Mouse (Mus musculus): ENCODE data around the gene Stac3. TPM values are rescaled to one million over a fixed set of nuclear protein-coding genes. Genes with fewer than 3 reads are reported as not detected.

Gene Stac3
- polyA plus RNA-seq, 1 experiment from 2014 or later = 0.32 TPM

DNA sequence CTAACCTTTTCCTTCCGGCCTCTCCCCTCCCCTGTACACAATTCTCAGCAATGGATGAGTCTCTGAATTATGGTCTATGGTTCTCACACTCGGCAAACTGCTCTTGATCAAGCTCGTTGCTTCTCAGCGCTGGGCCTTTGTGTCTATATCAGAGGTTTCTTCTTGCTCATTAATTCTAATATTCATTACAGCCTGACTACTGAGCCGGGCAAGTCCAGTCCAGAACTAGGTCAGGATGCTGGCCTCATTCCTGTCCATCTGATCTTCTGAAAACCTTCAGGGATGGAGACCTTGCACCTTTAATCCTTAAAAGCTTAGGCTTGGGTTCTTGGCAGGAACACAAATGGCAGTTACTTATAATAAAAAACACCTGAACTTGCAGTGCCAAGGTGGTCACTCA is 2.0 kb upstream of the Stac3 start:
- Histone ChIP-seq H3K4me2 (ENCODE audit: low read length) (no peak overlapping the region), H3K9me3 (ENCODE audit: control insufficient read depth, low read length) (no peaks in the 10 kb centered on the region), H3K36me3 (ENCODE audit: control insufficient read depth, insufficient read depth, low read length) (peaks cover 60% of the 10 kb centered on the region), H3K4me3 (replicated peaks; ENCODE audit: low read depth, low read length) (no peak overlapping the region), H3K27ac (replicated peaks; ENCODE audit: low read depth, low read length) (no peak overlapping the region), H3K9ac (replicated peaks; ENCODE audit: low read length) (no peak overlapping the region), H3K4me1 (ENCODE audit: control insufficient read depth, insufficient read depth, low read length) (no peaks in the 10 kb centered on the region), H3K27me3 (ENCODE audit: control insufficient read depth, insufficient read depth, low read length) (no peaks in the 10 kb centered on the region)
- 87% methylated on average over 5 of the region's 5 CpGs for WGBS
- no peak for DNase-seq
- no peak for ATAC-seq (ENCODE audit: low FRiP score, low TSS enrichment)

DNA sequence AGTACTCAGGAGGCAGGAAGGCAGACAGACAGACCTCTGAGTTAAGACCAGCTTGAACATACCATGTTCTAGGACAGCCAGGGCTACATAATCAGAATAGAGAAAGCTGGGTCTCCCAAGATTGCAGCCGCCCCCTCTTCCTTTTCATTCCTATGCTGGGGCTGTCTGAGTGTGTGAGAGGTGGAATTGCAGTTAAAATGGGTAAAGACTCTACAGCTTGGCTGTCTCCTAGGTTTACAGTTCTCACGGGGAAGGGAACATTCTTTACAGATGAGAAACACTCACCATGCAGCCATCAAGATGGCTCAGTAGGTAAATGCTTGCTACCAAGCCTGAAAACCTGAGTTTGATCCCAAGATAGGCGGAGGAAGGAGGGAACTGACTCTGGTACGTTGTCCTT is 1.4 kb upstream of the Stac3 start:
- no peaks in the 10 kb centered on the region for H3K4me1 ChIP-seq (ENCODE audit: control insufficient read depth, insufficient read depth, low read length)
- no peak overlapping the region for H3K27ac ChIP-seq (replicated peaks; ENCODE audit: low read depth, low read length)
- no peaks in the 10 kb centered on the region for H3K27me3 ChIP-seq (ENCODE audit: control insufficient read depth, insufficient read depth, low read length)
- ATAC-seq (ENCODE audit: low FRiP score, low TSS enrichment) = no peak
- 93% methylated on average over 4 of the region's 4 CpGs for WGBS
- H3K9me3 ChIP-seq (ENCODE audit: control insufficient read depth, low read length) = no peaks in the 10 kb centered on the region
- H3K4me2 ChIP-seq (ENCODE audit: low read length) = no peak overlapping the region
- peaks cover 55% of the 10 kb centered on the region for H3K36me3 ChIP-seq (ENCODE audit: control insufficient read depth, insufficient read depth, low read length)
- no peak overlapping the region for H3K9ac ChIP-seq (replicated peaks; ENCODE audit: low read length)
- no peak overlapping the region for H3K4me3 ChIP-seq (replicated peaks; ENCODE audit: low read depth, low read length)
- DNase-seq = no peak

DNA sequence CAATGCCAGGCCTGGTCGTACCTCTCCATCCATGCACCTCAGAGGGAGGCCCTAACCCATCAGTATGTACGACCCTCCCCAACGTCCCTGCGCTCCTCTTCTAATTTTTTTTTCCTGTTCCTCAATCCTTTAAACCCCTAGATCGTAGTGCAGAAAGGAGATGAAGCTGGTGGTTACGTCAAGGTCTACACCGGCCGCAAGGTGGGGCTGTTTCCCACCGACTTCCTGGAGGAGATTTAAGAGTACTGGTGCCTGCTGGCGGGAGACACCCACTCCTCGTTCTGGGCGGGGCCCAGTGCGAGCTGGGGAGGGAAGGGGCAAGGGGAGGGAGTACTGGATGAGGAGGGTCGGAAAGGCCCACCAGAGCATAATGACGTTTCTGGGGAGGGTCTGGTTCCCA is 6.8 kb downstream of the Stac3 start:
- no peak; the same call in 1 of the 2 replicates for ATAC-seq (ENCODE audit: low FRiP score, low TSS enrichment)
- Histone ChIP-seq H3K27me3 (ENCODE audit: control insufficient read depth, insufficient read depth, low read length) (peaks cover 9% of the 10 kb centered on the region), H3K4me3 (replicated peaks; ENCODE audit: low read depth, low read length) (no peak overlapping the region), H3K36me3 (ENCODE audit: control insufficient read depth, insufficient read depth, low read length) (0 out of 2 replicates have a peak, but pooled peaks cover 4% of the 10 kb centered on the region), H3K27ac (replicated peaks; ENCODE audit: low read depth, low read length) (no peak overlapping the region; the same call in 1 of the 2 replicates), H3K4me1 (ENCODE audit: control insufficient read depth, insufficient read depth, low read length) (peaks cover 44% of the 10 kb centered on the region), H3K9ac (replicated peaks; ENCODE audit: low read length) (no peak overlapping the region), H3K9me3 (ENCODE audit: control insufficient read depth, low read length) (no peaks in the 10 kb centered on the region), H3K4me2 (ENCODE audit: low read length) (peak overlapping the region; percentile 89)
- 4% methylated on average over 15 of the region's 15 CpGs for WGBS
- DNase-seq = peak; percentile 85

DNA sequence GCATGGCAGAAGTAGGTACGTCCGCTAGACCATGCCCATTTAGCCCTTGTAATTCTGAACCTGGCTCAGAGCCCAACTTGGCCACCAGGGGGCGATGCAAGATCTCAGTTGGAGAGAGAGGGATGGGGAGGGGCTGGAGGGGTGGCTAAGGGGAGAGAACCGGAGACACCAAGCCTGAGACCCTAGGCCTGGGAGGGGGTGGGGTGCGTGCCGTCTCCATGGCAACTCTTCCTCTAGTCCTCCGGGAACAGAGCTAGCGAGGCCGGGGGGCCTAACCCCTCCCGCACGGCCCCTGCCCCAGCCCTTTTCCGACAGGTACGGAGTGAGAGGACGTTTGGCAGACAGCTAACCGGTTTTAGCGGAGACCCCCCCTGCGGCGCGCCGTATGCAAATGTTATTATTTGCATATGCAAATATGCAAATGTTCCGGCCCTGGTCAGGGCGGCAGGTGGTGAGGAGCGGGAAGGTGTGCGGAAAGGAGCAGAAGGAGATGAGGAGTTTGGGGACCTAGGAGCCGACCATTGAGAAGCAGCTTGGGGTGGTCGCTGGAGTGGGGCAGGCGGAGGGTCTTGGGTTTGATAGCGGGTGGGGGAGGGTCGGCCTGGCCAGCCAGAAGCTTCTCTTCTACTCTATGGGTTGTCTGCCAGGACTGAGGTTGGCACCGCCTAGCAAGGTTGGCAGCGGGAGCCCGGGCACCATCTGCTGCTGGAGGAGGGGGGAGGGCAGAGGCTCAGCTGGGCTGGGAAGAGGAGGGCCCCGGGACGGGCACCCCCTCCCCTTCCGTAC is 7.8 kb downstream of the Stac3 start:
- H3K27ac ChIP-seq (replicated peaks; ENCODE audit: low read depth, low read length) = peak overlapping the region; percentile 99
- DNase-seq = peak; percentile 98
- H3K9ac ChIP-seq (replicated peaks; ENCODE audit: low read length) = peak overlapping the region; percentile 37; the same call in 1 of the 2 replicates
- H3K36me3 ChIP-seq (ENCODE audit: control insufficient read depth, insufficient read depth, low read length) = 0 out of 2 replicates have a peak, but pooled peaks cover 4% of the 10 kb centered on the region
- H3K27me3 ChIP-seq (ENCODE audit: control insufficient read depth, insufficient read depth, low read length) = peaks cover 9% of the 10 kb centered on the region
- H3K4me1 ChIP-seq (ENCODE audit: control insufficient read depth, insufficient read depth, low read length) = peaks cover 54% of the 10 kb centered on the region
- ATAC-seq (ENCODE audit: low FRiP score, low TSS enrichment) = peak; percentile 75
- WGBS = under 1% methylated on average over 35 of the region's 35 CpGs
- peak overlapping the region; percentile 89 for H3K4me2 ChIP-seq (ENCODE audit: low read length)
- H3K9me3 ChIP-seq (ENCODE audit: control insufficient read depth, low read length) = no peaks in the 10 kb centered on the region
- H3K4me3 ChIP-seq (replicated peaks; ENCODE audit: low read depth, low read length) = peak overlapping the region; percentile 38

DNA sequence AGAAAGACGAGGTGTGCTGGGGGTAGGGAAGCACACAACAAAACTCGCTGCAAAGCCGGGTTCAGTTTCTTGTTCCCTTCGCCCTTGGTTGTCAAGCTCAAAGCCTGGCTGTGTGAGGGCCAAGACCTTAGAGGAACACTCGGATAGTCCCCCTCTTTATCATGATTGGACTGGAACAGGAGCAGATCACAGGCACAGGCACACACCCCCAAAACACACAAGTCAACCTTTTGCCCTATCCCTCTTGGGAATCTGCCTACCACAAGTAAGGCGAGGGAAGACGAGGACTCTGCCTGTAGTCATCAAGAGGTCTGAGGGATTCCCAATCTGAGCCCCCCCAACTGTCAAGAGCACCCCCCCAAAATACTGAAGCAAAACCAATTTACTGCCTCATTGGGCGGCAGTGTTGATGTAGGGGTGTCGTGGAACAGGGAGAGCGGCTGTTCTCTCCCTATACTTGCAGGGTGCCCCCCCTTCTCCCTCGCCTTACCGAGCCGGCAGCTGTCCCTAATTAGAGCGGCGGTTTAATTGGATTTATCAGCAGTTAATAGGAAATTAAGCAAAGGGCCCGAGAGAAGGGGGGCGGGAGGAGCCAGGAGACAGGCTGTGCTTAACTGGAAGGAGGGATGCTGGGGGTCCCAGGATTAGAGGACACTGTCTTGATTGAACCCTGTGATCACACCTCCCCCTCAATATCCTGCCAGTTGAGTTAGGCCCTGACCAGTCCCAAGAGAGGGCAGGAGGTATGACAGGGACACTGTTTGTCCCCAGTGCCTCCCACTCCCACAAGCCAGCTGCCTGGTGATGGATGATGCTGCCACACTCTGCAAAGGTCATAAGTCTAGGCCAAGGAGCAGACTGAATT is 8.6 kb downstream of the Stac3 start:
- 4% methylated on average over 17 of the region's 17 CpGs for WGBS
- H3K4me2 ChIP-seq (ENCODE audit: low read length) = peak overlapping the region; percentile 89
- ATAC-seq (ENCODE audit: low FRiP score, low TSS enrichment) (no peak; the same call in 1 of the 2 replicates), DNase-seq (peak; percentile 76)
- H3K9ac ChIP-seq (replicated peaks; ENCODE audit: low read length) = peak overlapping the region; percentile 37; the same call in 1 of the 2 replicates
- H3K27me3 ChIP-seq (ENCODE audit: control insufficient read depth, insufficient read depth, low read length) = peaks cover 14% of the 10 kb centered on the region
- H3K4me1 ChIP-seq (ENCODE audit: control insufficient read depth, insufficient read depth, low read length) = peaks cover 61% of the 10 kb centered on the region
- peak overlapping the region; percentile 99 for H3K27ac ChIP-seq (replicated peaks; ENCODE audit: low read depth, low read length)
- no peaks in the 10 kb centered on the region for H3K9me3 ChIP-seq (ENCODE audit: control insufficient read depth, low read length)
- 0 out of 2 replicates have a peak, but pooled peaks cover 4% of the 10 kb centered on the region for H3K36me3 ChIP-seq (ENCODE audit: control insufficient read depth, insufficient read depth, low read length)
- H3K4me3 ChIP-seq (replicated peaks; ENCODE audit: low read depth, low read length) = peak overlapping the region; percentile 38

DNA sequence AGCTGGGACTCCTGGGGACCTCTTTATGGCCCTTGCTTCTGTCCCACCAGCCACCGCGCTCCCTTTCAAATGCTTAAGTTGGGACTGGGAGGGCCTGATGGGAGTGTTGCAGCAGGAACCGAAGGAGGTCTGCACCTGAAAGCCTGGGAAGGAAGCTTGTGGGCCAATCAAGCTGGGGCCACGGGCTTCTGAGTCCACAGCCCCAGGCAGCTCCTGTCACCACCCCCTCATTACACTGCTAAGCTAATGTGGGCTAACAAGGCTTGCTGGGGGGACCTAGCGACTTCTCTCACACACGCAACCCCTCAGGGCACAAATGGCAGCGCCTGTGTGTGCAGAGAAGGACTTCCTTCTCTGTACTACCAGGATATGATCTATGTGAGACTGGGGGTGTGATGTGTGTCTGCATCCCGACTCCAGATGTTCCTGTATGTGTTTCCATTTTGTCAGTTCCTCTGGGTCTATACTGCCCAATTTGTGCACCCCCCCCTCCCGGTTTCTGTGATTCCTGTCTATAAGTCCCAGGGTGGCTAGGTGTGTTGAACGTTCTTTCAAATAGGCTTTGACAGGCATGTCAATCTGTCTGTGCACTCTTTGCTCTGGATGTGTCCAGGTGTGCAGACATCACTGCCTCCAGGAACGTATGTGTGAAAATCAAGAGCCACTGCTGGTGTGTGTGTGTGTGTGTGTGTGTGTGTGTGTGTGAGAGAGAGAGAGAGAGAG is 9.6 kb downstream of the Stac3 start:
- Histone ChIP-seq H3K4me1 (ENCODE audit: control insufficient read depth, insufficient read depth, low read length) (peaks cover 70% of the 10 kb centered on the region), H3K9ac (replicated peaks; ENCODE audit: low read length) (peak overlapping the region; percentile 86), H3K27me3 (ENCODE audit: control insufficient read depth, insufficient read depth, low read length) (peaks cover 14% of the 10 kb centered on the region), H3K4me3 (replicated peaks; ENCODE audit: low read depth, low read length) (peak overlapping the region; percentile 41), H3K36me3 (ENCODE audit: control insufficient read depth, insufficient read depth, low read length) (0 out of 2 replicates have a peak, but pooled peaks cover 4% of the 10 kb centered on the region), H3K4me2 (ENCODE audit: low read length) (peak overlapping the region; percentile 89), H3K27ac (replicated peaks; ENCODE audit: low read depth, low read length) (peak overlapping the region; percentile 99), H3K9me3 (ENCODE audit: control insufficient read depth, low read length) (no peaks in the 10 kb centered on the region)
- DNase-seq = peak; percentile 73
- 7% methylated on average over 11 of the region's 11 CpGs for WGBS
- ATAC-seq (ENCODE audit: low FRiP score, low TSS enrichment) = no peak

DNA sequence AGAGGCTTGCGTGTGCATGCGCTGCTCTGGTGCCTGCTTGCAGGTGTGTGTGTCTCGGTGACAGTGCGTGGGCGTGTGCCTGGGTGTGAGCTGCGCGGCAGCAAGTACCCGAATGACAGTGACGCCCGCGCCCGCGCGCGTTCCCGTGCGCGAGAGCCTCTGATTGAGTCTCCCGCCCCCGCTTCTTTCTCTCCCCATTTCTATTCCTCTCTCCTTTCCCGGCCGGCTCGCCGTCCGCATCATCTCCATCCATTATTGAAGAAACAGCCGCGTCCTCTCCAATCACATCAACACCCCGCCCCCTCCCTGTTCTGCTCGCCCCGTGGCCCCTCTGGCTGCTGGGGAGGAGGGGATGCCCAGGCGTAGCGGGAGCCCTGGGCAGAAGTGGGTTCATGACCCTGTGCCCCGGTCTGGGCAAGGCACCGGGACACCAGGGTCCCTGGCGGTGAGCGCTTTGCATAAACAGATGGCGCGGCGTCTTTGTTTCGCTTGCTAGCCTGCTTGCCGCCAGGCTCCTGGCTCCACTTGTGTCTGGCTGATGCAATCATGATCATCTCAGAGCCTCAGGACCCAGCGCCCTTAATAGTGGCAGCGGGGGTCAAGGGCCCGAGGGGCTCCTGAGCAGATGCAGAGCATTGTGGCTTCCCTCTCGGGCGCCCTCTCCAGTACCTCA is 10.3 kb downstream of the Stac3 start:
- peak; percentile 90 for DNase-seq
- peak overlapping the region; percentile 41 for H3K4me3 ChIP-seq (replicated peaks; ENCODE audit: low read depth, low read length)
- under 1% methylated on average over 46 of the region's 46 CpGs for WGBS
- peak; percentile 11; the same call in 1 of the 2 replicates for ATAC-seq (ENCODE audit: low FRiP score, low TSS enrichment)
- H3K36me3 ChIP-seq (ENCODE audit: control insufficient read depth, insufficient read depth, low read length) = 0 out of 2 replicates have a peak, but pooled peaks cover 4% of the 10 kb centered on the region
- peak overlapping the region; percentile 86 for H3K9ac ChIP-seq (replicated peaks; ENCODE audit: low read length)
- peaks cover 76% of the 10 kb centered on the region for H3K4me1 ChIP-seq (ENCODE audit: control insufficient read depth, insufficient read depth, low read length)
- H3K4me2 ChIP-seq (ENCODE audit: low read length) = peak overlapping the region; percentile 89
- H3K27me3 ChIP-seq (ENCODE audit: control insufficient read depth, insufficient read depth, low read length) = peaks cover 18% of the 10 kb centered on the region
- H3K27ac ChIP-seq (replicated peaks; ENCODE audit: low read depth, low read length) = peak overlapping the region; percentile 99
- H3K9me3 ChIP-seq (ENCODE audit: control insufficient read depth, low read length) = no peaks in the 10 kb centered on the region

DNA sequence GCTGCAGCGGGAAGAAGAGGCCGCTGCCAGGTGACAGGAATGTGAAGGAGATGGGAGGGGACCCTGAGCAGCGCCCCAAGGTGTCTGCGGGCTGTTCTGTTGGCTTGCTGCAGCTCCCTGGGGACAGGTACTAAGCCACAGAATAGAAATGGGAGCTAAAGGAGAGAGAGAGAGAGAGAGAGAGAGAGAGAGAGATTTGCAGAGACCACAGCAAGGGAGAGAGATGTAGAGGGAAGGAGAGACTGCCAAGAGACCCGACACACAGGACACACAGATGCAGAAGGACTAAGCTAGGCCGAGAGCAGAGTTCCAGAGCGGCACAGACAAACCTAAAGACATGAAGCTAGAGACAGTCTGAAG is 10.8 kb downstream of the Stac3 start:
- Histone ChIP-seq H3K4me3 (replicated peaks; ENCODE audit: low read depth, low read length) (peak overlapping the region; percentile 41), H3K36me3 (ENCODE audit: control insufficient read depth, insufficient read depth, low read length) (no peaks in the 10 kb centered on the region), H3K4me1 (ENCODE audit: control insufficient read depth, insufficient read depth, low read length) (peaks cover 81% of the 10 kb centered on the region), H3K27me3 (ENCODE audit: control insufficient read depth, insufficient read depth, low read length) (peaks cover 13% of the 10 kb centered on the region), H3K4me2 (ENCODE audit: low read length) (peak overlapping the region; percentile 89), H3K9me3 (ENCODE audit: control insufficient read depth, low read length) (no peaks in the 10 kb centered on the region), H3K27ac (replicated peaks; ENCODE audit: low read depth, low read length) (peak overlapping the region; percentile 99), H3K9ac (replicated peaks; ENCODE audit: low read length) (peak overlapping the region; percentile 86)
- DNase-seq (no peak), ATAC-seq (ENCODE audit: low FRiP score, low TSS enrichment) (no peak)
- 4% methylated on average over 7 of the region's 7 CpGs for WGBS
